Mouse (Mus musculus) layer of hippocampus, adult 2 months (tissue): ENCODE results near the gene Tcte1. TPM values are rescaled to one million over a fixed set of nuclear protein-coding genes. Genes with fewer than 3 reads are reported as not detected.

Experiments used
- DNase-seq, 2 experiments: peaks; one replicate each; pipeline ENCODE4 v3.0.0; 2022; ENCODE audit warnings: low spot score in 2 of 2
- H3K27ac ChIP-seq: fragments of 200-600 bp; 2 replicates; pipeline ENCODE4 v1.8.1; 2022
- H3K4me3 ChIP-seq: fragments of 200-600 bp; 2 replicates; pipeline ENCODE4 v1.8.1; 2022; ENCODE audit warnings: mild to moderate bottlenecking
- CTCF ChIP-seq: fragments of 200-600 bp; conservative IDR thresholded peaks from 2 replicates; pipeline ENCODE4 v1.8.1; 2022; ENCODE audit warnings: antibody characterized with exemption, mild to moderate bottlenecking, moderate library complexity
- total RNA-seq, 2 experiments: library from RNA; stranded (reverse); gene quantifications; 2 replicates each; pipeline ENCODE4 v1.2.3; 2021

Tcte1 gene
- total RNA-seq, 2 experiments from 2014 or later, result 0.56 to 1.0 TPM

- Histone ChIP-seq H3K27ac (no peak overlapping the region), H3K4me3 (no peak overlapping the region)
- no peak for TF ChIP-seq CTCF
- no peak for DNase-seq
Observed at GRCm38 (mm10) chr17:45517549-45518215, 5.6 kb upstream of the Tcte1 start.

DNA sequence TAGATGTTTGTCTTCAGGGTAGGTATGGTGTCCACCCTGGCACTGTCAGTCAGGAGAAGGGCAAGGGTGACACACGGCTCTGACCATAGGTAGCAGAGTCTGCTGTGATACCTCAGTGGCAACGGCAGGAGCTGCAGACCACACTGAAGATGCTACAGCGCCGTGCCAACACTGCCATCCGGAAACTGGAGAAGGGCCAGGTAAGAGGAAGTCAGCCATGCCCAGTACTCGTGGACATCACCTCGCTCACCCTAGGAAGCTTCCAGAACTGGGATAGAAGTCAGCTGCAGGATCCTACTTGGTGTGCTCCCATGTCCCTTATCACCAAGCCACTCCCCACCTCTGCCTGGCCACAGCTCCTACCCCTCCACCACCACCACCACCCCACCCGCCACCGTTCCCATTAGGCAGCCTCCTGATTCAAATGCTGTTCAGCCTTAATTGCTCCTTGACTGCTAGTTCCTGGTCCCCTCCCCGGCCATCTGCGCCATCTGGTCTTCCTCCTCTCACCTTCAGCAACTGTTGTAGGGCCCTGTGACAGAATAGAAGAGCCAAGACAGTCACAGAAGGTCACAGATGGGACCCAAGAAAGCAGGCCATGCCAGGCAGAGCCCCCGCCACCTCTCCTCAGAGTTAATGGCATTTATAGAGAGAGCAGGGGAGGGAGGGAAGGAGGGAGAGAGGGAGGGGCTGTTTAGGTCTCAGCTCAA lies 4.3 kb upstream of the Tcte1 start:
- no peak for DNase-seq
- Histone ChIP-seq H3K4me3 (no peak overlapping the region), H3K27ac (no peak overlapping the region)
- no peak for TF ChIP-seq CTCF

DNA sequence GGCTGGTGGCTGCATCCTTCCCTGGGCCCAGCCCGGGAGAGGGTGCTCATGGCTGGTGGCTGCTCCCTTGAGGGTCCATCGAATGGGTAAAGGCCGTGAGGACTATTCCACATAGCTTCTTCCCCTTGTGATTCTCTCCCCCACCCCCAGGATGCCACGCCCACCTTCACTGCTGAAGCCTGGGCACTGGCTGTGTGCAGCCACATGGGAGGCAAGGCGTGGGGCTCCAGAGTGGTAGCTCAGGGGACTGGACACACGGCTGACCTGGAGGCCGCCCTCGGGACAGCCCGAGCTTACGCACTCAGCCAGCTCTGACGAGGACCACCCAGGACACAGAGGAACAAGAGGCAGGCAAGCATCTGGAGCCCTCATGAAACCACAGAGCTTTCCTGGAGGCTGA lies 3.1 kb upstream of the Tcte1 start:
- no peak for DNase-seq
- Histone ChIP-seq H3K27ac (no peak overlapping the region), H3K4me3 (no peak overlapping the region)
- TF ChIP-seq CTCF, result no peak

GRCm38 (mm10) chr17:45524961-45525360 lies 1.7 kb downstream of the Tcte1 start:
- DNase-seq, result no peak
- Histone ChIP-seq H3K4me3 (no peak overlapping the region), H3K27ac (no peak overlapping the region)
- no peak for TF ChIP-seq CTCF

- no peak for TF ChIP-seq CTCF
- DNase-seq, result no peak
- Histone ChIP-seq H3K4me3 (no peak overlapping the region), H3K27ac (no peak overlapping the region)
Observed at GRCm38 (mm10) chr17:45526571-45526970, 3.3 kb downstream of the Tcte1 start.

GRCm38 (mm10) chr17:45530346-45530782 lies 7.1 kb downstream of the Tcte1 start:
- no peak overlapping the region for H3K4me3 ChIP-seq
- H3K27ac ChIP-seq, result peak overlapping the region; percentile 65; the same call in 1 of the 2 replicates
- TF ChIP-seq CTCF, result no peak
- peak in 1 of 2 experiments; percentile 60 for DNase-seq

DNA sequence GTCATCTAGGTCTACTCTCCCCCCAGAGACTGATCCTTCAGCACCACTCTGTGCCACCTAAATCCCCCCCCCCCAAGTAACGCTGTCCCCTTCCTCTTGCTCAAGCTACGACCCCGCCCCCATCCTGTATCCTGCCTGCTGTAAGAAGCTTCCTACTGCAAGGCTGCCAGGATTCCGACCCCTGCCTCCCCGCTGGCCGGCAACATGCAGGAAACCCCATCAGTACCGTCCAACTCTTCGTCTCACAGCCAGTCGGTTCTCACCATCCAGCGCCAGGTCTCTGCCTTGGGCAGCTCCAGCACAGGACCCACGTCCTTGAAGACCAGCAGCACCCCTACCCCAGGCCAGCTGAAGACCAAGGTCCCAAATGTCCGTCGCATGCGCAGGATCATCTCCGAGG lies 9.7 kb downstream of the Tcte1 start:
- DNase-seq, result no peak
- H3K27ac ChIP-seq, result no peak overlapping the region
- no peak for TF ChIP-seq CTCF
- H3K4me3 ChIP-seq, result no peak overlapping the region

DNA sequence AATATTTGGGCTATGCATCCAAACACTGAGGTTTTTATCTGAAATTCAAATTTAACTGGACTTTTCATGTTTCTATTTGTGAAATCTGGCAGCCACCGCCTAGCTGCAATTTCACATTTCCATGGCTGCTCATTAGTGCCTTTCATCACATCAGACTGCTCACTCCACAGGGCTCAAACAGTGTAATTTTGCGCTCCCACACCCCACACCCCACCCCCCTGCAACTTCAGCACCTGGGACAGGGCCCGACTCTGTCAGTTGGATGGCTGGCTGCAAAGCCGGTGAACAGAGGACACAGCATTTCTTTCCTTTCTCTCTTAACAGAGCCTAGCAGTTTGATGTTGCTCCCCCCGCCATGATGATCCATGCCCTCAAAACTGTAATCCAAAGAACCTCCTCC lies 13.0 kb downstream of the Tcte1 start:
- Histone ChIP-seq H3K27ac (no peak overlapping the region), H3K4me3 (no peak overlapping the region)
- DNase-seq, result no peak
- TF ChIP-seq CTCF, result no peak

DNA sequence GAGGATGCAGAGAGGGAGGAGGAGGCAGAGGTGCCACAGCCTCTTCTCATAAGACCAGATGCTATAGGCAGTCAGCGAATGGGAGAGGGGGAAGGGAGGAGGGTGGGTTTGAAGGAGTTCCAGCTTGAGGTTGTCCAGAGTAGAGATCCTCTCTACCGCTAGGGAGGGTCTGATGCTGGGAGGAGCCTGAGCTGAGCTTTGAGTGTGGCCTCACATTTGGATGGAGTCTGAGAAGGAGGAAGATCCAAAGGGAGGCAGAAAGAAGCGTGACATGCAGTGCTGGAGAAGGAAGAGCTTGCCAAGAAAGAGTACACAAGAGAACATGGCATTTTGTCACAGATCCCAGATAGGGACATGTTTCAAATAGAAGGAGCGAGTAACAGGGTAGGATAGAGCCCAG lies 15.2 kb downstream of the Tcte1 start:
- Histone ChIP-seq H3K27ac (peak overlapping the region; percentile 36; the same call in 1 of the 2 replicates), H3K4me3 (no peak overlapping the region)
- no peak for TF ChIP-seq CTCF
- DNase-seq, result no peak

GRCm38 (mm10) chr17:45539664-45540063 lies 16.4 kb downstream of the Tcte1 start:
- H3K4me3 ChIP-seq, result no peak overlapping the region
- TF ChIP-seq CTCF, result no peak
- no peak for DNase-seq
- H3K27ac ChIP-seq, result no peak overlapping the region

GRCm38 (mm10) chr17:45542129-45542528 lies 18.9 kb downstream of the Tcte1 start:
- Histone ChIP-seq H3K27ac (0 out of 2 replicates have a peak overlapping the region, but pooled peaks have one; percentile 2), H3K4me3 (no peak overlapping the region)
- no peak for DNase-seq
- TF ChIP-seq CTCF, result no peak

- DNase-seq, result no peak
- Histone ChIP-seq H3K4me3 (no peak overlapping the region), H3K27ac (peak overlapping the region; percentile 59; the same call in 1 of the 2 replicates)
- no peak for TF ChIP-seq CTCF
Observed at GRCm38 (mm10) chr17:45542705-45543104, 19.5 kb downstream of the Tcte1 start.

DNA sequence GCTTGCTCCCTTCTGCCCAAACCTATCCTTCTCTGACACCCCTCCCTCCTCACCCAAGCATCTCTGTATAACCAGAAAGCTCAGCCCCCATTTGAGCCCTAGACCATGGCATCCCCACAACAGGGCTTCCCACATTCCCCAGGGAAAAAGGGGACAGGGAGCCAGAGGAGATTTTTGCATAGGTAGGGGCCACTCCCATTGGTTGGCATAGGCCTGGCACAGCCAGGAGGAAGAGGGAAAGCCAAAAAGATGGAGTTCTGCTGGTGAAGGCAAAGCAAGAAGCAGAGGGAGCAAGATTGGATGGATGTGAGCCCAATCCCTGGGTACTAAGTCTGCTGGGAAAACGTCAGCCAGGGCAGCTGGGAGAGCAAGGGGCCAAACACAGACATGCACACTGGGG lies 19.9 kb downstream of the Tcte1 start:
- Histone ChIP-seq H3K4me3 (no peak overlapping the region), H3K27ac (peak overlapping the region; percentile 59; the same call in 1 of the 2 replicates)
- no peak for TF ChIP-seq CTCF
- no peak for DNase-seq
